Mouse (Mus musculus) megakaryocyte, embryonic 14.5 days (primary cell): ENCODE measurements around the gene Afap1l2.

Source experiments
- FLI1 ChIP-seq: IDR thresholded peaks from 2 replicates; pipeline ENCODE4 v1.6.1; 2012; ENCODE audit warnings: low read length, inconsistent platforms, mixed read lengths
- GATA1 ChIP-seq: IDR thresholded peaks from 3 replicates; pipeline ENCODE4 v1.6.1; 2012; ENCODE audit warnings: mixed read lengths, low read length, inconsistent platforms, borderline replicate concordance

DNA sequence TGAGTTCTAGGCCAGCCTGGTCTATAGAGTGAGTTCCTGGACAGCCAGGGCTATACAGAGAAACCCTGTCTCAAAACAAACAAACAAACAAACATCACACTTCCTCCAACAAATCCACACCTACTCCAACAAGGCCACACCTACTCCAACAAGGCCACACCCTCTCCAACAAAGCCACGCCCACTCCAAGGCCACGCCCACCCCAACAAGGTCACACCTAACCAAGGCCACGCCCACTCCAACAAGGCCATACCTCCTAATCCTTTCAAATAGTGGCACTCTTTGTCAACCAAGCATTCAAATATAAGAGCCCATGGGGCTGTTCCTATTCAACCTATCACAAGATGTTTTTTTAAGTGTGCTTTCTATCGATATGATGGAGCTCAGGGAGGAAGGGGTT lies 18.5 kb upstream of the Afap1l2 start:
- TF ChIP-seq GATA1: no peak
- no peak for TF ChIP-seq FLI1
